Mouse (Mus musculus): ENCODE measurements at regions not wholly inside any gene's neighbourhood (a gene's known extent, or its start where the extent isn't known, plus 50 kb on each side); places are given as distances from the start of the nearest gene placed in this dataset.
A peak's percentile ranks its signal among the peaks of the same experiment; 100 is the strongest.

GRCm38 (mm10) chr15:96784578-96784977, 85.0 kb upstream of the Slc38a2 start:
- Histone ChIP-seq H3K27ac (ENCODE audit: low read depth, low read length) (no peak overlapping the region), H3K4me3 (ENCODE audit: low read depth, low read length) (no peak overlapping the region), H3K36me3 (ENCODE audit: insufficient read depth, low read length) (no peaks in the 10 kb centered on the region), H3K4me2 (ENCODE audit: low read depth, low read length, poor library complexity, severe bottlenecking) (no peak overlapping the region), H3K27me3 (ENCODE audit: insufficient read depth, low read length) (no peaks in the 10 kb centered on the region), H3K9ac (replicated peaks; ENCODE audit: low read length, poor library complexity, severe bottlenecking) (no peak overlapping the region), H3K9me3 (ENCODE audit: low read length) (no peaks in the 10 kb centered on the region), H3K4me1 (ENCODE audit: insufficient read depth, low read length) (no peaks in the 10 kb centered on the region)
- no peak for ATAC-seq (ENCODE audit: low FRiP score)
- WGBS, result 92% methylated on average over 7 of the region's 7 CpGs
- DNase-seq (ENCODE audit: low spot score), result no peak
- TF ChIP-seq CTCF (IDR thresholded peaks at IDR 0.05), result no peak

DNA sequence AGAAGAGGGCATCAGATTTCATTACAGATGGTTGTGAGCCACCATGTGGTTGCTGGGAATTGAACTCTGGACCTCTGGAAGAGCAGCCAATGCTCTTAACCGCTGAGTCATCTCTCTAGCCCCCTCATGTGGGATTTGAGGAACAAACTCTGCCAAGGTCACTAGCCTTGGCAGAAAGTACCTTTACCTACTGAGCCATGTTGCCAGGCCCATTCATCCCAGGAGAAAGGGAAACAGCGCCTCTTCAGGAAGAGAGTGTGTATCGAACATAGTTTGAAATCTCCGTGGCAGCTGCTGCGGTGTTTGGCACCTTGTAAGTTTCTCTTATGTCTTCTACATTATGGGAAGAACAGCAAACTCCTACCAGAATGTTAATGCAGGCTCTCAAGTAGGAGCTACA, 82.0 kb upstream of the Slc38a2 start:
- Histone ChIP-seq H3K4me1 (ENCODE audit: insufficient read depth, low read length) (no peaks in the 10 kb centered on the region), H3K9me3 (ENCODE audit: low read length) (no peaks in the 10 kb centered on the region), H3K27me3 (ENCODE audit: insufficient read depth, low read length) (no peaks in the 10 kb centered on the region), H3K36me3 (ENCODE audit: insufficient read depth, low read length) (no peaks in the 10 kb centered on the region), H3K27ac (ENCODE audit: low read depth, low read length) (no peak overlapping the region), H3K9ac (replicated peaks; ENCODE audit: low read length, poor library complexity, severe bottlenecking) (no peak overlapping the region), H3K4me2 (ENCODE audit: low read depth, low read length, poor library complexity, severe bottlenecking) (no peak overlapping the region), H3K4me3 (ENCODE audit: low read depth, low read length) (no peak overlapping the region)
- WGBS, result 76% methylated on average over 5 of the region's 5 CpGs
- ATAC-seq (ENCODE audit: low FRiP score) (no peak), DNase-seq (ENCODE audit: low spot score) (no peak)
- TF ChIP-seq CTCF (IDR thresholded peaks at IDR 0.05), result peak; percentile 5; the same call in 1 of the 2 replicates

DNA sequence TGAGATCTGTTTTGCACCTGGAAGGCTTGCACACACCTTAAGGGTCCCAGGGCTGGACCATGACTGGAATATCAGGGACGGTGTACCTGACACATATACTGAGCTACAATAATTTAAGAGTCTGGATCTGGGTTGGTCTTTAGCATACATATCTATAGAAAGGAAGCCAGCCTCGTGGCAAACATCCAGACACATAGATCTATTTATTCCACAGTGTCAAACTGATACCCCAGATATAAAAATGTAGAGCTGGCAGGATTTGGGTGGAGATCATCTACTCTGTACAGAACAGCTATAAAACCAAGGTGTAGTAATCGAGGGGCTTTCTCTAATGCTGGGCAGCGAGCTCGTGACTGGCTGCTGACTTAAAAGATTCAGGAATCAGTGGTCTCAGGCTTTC, 81.1 kb upstream of the Slc38a2 start:
- Histone ChIP-seq H3K4me2 (ENCODE audit: low read depth, low read length, poor library complexity, severe bottlenecking) (no peak overlapping the region), H3K36me3 (ENCODE audit: insufficient read depth, low read length) (no peaks in the 10 kb centered on the region), H3K27ac (ENCODE audit: low read depth, low read length) (no peak overlapping the region), H3K4me3 (ENCODE audit: low read depth, low read length) (no peak overlapping the region), H3K9me3 (ENCODE audit: low read length) (no peaks in the 10 kb centered on the region), H3K4me1 (ENCODE audit: insufficient read depth, low read length) (no peaks in the 10 kb centered on the region), H3K9ac (replicated peaks; ENCODE audit: low read length, poor library complexity, severe bottlenecking) (no peak overlapping the region), H3K27me3 (ENCODE audit: insufficient read depth, low read length) (no peaks in the 10 kb centered on the region)
- WGBS, result 78% methylated on average over 5 of the region's 5 CpGs
- no peak for ATAC-seq (ENCODE audit: low FRiP score)
- no peak for DNase-seq (ENCODE audit: low spot score)
- TF ChIP-seq CTCF (IDR thresholded peaks at IDR 0.05), result no peak

GRCm38 (mm10) chr15:96779358-96779757, 79.8 kb upstream of the Slc38a2 start:
- ATAC-seq (ENCODE audit: low FRiP score), result no peak
- no peak for TF ChIP-seq CTCF (IDR thresholded peaks at IDR 0.05)
- 86% methylated on average over 7 of the region's 7 CpGs for WGBS

GRCm38 (mm10) chr15:96778321-96778926, 78.9 kb upstream of the Slc38a2 start:
- 91% methylated on average over 15 of the region's 15 CpGs for WGBS
- TF ChIP-seq CTCF (IDR thresholded peaks at IDR 0.05), result no peak
- no peaks in the 10 kb centered on the region for H3K4me1 ChIP-seq (ENCODE audit: insufficient read depth, low read length)
- H3K9me3 ChIP-seq (ENCODE audit: low read length), result no peaks in the 10 kb centered on the region
- H3K27ac ChIP-seq (ENCODE audit: low read depth, low read length), result no peak overlapping the region
- DNase-seq (ENCODE audit: low spot score), result no peak
- no peak overlapping the region for H3K4me3 ChIP-seq (ENCODE audit: low read depth, low read length)
- H3K9ac ChIP-seq (replicated peaks; ENCODE audit: low read length, poor library complexity, severe bottlenecking), result no peak overlapping the region
- ATAC-seq (ENCODE audit: low FRiP score), result no peak
- H3K36me3 ChIP-seq (ENCODE audit: insufficient read depth, low read length), result no peaks in the 10 kb centered on the region
- no peaks in the 10 kb centered on the region for H3K27me3 ChIP-seq (ENCODE audit: insufficient read depth, low read length)
- no peak overlapping the region for H3K4me2 ChIP-seq (ENCODE audit: low read depth, low read length, poor library complexity, severe bottlenecking)

More at GRCm38 (mm10) chr15:96779358-96779757, 79.8 kb upstream of the Slc38a2 start:
- no peaks in the 10 kb centered on the region for H3K36me3 ChIP-seq (ENCODE audit: insufficient read depth, low read length)
- no peaks in the 10 kb centered on the region for H3K27me3 ChIP-seq (ENCODE audit: insufficient read depth, low read length)
- no peak overlapping the region for H3K9ac ChIP-seq (replicated peaks; ENCODE audit: low read length, poor library complexity, severe bottlenecking)
- H3K4me2 ChIP-seq (ENCODE audit: low read depth, low read length, poor library complexity, severe bottlenecking), result no peak overlapping the region
- no peak for DNase-seq (ENCODE audit: low spot score)
- H3K4me3 ChIP-seq (ENCODE audit: low read depth, low read length), result no peak overlapping the region
- H3K4me1 ChIP-seq (ENCODE audit: insufficient read depth, low read length), result no peaks in the 10 kb centered on the region
- no peak overlapping the region for H3K27ac ChIP-seq (ENCODE audit: low read depth, low read length)
- H3K9me3 ChIP-seq (ENCODE audit: low read length), result no peaks in the 10 kb centered on the region

GRCm38 (mm10) chr15:96776476-96777075, 77.0 kb upstream of the Slc38a2 start:
- TF ChIP-seq CTCF (IDR thresholded peaks at IDR 0.05), result no peak
- Histone ChIP-seq H3K9ac (replicated peaks; ENCODE audit: low read length, poor library complexity, severe bottlenecking) (no peak overlapping the region), H3K27me3 (ENCODE audit: insufficient read depth, low read length) (no peaks in the 10 kb centered on the region), H3K36me3 (ENCODE audit: insufficient read depth, low read length) (no peaks in the 10 kb centered on the region), H3K4me1 (ENCODE audit: insufficient read depth, low read length) (no peaks in the 10 kb centered on the region), H3K27ac (ENCODE audit: low read depth, low read length) (no peak overlapping the region), H3K9me3 (ENCODE audit: low read length) (no peaks in the 10 kb centered on the region), H3K4me2 (ENCODE audit: low read depth, low read length, poor library complexity, severe bottlenecking) (no peak overlapping the region), H3K4me3 (ENCODE audit: low read depth, low read length) (no peak overlapping the region)
- DNase-seq (ENCODE audit: low spot score), result no peak
- 79% methylated on average over 9 of the region's 9 CpGs for WGBS
- no peak for ATAC-seq (ENCODE audit: low FRiP score)
